Mouse (Mus musculus): ENCODE data around the gene Borcs5.

DNA sequence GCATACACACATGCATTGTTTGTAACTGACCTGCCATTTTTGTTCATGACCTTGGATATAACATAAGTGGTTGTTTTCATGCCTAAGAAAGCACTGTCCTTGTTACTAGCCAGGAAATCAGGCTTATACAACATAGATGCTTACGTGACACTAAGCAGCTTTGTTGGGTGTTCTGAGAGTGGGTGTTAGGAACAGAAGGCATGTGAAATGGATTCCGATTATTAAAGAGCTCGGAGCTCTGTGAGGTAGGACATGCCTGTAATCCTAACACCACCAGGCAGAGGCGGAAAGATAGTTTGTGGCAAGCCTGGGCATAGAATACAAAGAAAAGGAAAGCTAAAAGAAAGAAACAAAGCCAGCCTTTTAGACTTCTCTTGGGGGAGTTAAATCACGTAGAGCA, 9.0 kb downstream of the Borcs5 start:
- TF ChIP-seq TCF3 (IDR thresholded peaks at IDR 0.05; ENCODE audit: insufficient read length, low read depth) (no peak), POLR2A (IDR thresholded peaks at IDR 0.05; ENCODE audit: insufficient read length, low read depth) (no peak), CEBPB (IDR thresholded peaks at IDR 0.05; ENCODE audit: insufficient read depth, poor library complexity, severe bottlenecking) (no peak), E2F4 (IDR thresholded peaks at IDR 0.05; ENCODE audit: insufficient read depth) (no peak), POLR2AphosphoS2 (IDR thresholded peaks at IDR 0.05; ENCODE audit: insufficient read length, low read depth) (no peak), REST (IDR thresholded peaks at IDR 0.05; ENCODE audit: insufficient read depth, insufficient read length) (no peak), MAX (IDR thresholded peaks at IDR 0.05; ENCODE audit: low read depth) (no peak)

All from myocyte (in vitro differentiated cells).